Mouse (Mus musculus) ovary, postnatal 14 days (tissue): ENCODE measurements around the gene Lmcd1.
A peak's percentile ranks its signal among the peaks of the same experiment; 100 is the strongest.
"Not testable (repeated sequence)": the region's sequence is repeated elsewhere in the genome, so short reads cannot be mapped to it uniquely, and the experiment has no call there.

Source experiments
- DNase-seq: peaks from one replicate; pipeline ENCODE4 v3.0.0; 2022; ENCODE audit warnings: low spot score

The Lmcd1 gene

DNA sequence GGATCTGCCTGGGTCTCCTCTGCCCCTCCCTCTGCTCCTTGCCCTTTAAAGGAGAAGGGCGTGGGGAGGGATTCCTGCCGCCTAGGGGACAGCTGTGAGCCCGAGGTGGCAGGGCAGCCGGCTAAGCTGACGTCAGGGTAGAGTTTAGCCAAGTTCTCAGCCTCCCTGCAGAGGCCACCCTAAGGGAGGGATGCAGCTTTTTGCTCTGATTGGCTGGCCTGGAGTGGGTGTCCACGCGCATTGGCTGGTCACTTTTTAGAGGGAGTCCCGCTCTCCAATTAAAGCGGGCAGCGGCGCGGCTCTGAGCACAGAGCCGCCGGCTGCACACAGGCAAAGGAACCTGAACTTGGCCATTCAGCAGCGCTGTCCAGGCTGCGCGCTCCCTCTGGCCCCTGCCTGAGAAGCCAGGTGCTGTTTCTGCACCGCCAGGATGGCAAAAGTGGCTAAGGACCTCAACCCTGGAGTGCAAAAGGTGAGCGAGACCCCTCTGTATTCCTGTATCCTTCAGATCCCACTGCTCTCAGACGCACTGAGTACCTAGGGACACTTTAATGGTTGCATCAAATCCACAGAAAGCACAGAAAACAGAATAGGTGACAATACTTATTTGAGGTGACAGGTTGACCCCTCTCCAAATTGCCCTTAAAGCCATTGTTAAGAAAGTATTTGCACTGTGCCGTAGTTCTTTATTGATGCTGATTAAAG lies at the start of gene Lmcd1:
Lmcd1 (plus strand) TSS at position 258 of the 705 bp plus-strand sequence.
- DNase-seq: peak; percentile 63

DNA sequence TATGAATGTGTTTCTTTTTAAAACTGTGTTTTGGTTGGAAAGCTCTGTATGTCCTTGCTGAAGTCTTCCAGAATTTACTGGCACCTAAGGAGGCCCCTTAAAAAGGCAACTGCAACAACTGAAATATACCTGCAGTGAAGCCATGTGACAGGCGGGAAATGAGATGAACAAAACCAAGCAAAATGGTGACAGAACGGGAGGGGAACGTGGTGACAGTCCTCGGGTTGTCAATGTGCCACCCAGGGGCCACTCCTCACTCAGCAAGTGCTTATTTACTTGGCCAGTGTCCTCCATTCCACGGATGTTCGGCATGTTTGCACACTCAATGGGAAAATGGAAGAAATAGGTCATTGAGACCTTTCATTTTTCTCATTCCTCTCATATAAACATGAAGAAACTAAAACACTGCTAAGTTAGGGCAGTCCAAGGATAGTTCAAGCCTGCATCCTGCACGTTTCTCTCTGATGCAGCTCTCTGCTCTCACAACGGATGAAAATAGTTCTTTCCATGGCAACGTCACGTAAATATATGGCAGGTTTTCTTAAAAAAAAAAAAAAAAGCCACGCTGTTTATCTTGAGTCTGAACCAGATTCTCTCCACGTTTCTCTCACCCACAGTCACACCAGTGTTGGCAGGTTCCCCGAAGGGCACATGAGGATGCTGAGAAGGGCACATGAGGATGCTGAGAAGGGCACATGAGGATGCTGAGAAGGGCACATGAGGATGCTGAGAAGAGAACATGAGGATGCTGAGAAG lies 49.5 kb upstream of the Lmcd1 start:
- no peak for DNase-seq

DNA sequence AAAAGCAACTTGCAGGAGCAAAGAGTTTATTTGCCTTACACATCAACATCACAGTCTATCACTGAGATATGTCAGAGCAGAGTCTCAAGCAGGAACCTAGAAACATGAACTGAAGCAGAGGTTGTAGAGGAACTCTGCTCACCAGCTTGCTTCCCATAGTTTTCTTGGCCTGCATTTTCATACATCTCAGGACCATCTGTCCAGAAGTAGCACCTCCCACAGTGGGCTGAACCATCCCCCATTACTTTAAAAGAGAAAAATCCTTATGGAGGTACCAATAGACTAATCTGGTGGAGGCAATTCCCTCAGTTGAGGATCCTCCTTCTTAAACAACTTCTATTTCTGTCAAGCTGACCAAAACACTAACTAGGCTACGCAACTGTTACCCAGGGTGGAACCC lies 36.8 kb upstream of the Lmcd1 start:
- no peak for DNase-seq

DNA sequence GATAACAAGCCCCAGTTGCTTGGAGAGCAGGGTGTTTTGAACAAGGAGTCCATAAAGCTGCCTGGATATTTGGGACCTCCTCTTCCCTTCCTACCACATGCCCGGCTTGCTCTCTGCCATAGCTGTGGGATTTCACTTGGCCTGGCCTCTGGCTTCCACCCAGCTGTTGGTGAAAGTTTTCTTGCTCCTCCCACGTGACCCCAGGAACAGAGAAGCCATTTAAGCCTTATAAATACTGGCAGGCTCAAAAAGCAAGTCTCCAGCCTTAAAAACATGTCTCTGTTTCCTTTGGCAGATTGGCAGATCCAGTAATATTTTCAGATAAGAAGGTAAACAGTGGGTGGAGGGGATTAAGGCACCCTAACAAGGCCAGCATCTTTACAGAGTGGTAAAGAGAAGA lies 31.3 kb upstream of the Lmcd1 start:
- no peak for DNase-seq

DNA sequence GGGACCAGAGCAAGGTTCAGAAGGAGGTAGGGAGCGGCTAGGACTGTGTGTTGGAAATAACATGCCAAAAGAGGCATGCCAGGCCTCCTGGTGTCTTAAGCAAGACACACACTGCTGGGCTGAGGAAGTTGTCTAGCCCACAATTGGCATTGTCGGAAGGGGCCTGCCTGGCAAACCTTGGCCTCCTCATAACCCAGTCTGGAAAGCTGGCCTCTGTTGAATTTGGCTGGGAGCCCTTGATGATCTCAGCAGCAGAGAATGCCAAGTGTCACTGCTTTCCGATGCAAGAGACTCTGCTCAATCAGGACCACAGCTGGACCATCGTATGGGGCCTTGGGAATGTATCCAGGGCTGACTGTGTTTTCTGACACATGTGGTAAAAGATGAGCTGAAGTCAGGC lies 27.9 kb upstream of the Lmcd1 start:
- DNase-seq: peak; percentile 52

DNA sequence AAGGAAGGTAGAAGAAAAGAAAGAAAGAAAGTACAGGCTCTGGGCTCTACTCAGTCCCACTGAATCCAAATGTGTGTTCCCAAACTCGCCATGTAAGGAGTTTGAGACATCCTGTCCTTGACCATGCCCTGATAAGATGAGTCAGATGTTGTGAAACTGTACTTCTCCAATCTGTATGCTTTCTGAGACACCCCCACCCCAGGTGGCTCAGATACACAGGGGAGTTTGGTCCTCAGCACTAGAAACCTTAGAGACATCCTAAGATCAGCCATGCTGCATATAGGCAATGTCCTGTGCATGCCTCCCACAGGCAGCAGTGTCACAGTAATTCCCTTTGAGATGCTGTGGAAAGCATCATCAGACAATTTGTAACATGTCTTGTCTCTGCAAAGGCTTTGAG lies 26.9 kb upstream of the Lmcd1 start:
- no peak for DNase-seq

DNA sequence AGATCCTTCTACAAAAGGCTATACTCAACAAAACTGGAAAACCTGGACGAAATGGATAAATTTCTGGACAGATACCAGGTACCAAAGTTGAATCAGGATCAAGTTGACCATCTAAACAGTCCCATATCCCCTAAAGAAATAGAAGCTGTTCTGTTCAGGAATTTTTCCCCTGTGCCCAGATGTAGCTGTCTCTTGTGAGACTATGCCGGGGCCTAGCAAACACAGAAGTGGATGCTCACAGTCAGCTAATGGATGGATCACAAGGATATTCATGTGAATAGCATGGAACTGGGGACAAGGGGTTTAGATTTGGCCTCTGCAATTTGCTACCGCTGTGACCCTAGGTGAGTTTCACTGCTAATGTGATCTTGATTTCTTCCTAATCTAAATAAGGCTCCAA lies 19.6 kb upstream of the Lmcd1 start:
- DNase-seq: not testable (repeated sequence)

DNA sequence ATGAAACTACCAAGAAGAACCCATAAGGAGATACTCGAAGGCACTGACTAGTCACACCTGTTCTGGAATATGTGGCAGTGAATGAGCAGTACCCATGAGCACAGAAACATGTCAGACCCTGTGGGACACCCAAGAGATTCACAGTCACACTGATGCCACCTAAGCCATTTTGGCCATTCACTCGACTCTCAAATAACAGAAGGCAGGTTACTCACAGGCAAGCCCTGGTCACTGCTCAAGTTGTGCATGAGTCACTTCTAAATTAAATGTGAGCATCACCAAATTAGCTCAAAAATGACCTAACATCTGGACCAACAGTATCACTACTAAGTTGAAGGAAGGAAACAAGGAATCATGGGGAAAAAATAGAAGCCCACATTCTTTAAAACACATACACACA lies 18.6 kb upstream of the Lmcd1 start:
- no peak for DNase-seq

DNA sequence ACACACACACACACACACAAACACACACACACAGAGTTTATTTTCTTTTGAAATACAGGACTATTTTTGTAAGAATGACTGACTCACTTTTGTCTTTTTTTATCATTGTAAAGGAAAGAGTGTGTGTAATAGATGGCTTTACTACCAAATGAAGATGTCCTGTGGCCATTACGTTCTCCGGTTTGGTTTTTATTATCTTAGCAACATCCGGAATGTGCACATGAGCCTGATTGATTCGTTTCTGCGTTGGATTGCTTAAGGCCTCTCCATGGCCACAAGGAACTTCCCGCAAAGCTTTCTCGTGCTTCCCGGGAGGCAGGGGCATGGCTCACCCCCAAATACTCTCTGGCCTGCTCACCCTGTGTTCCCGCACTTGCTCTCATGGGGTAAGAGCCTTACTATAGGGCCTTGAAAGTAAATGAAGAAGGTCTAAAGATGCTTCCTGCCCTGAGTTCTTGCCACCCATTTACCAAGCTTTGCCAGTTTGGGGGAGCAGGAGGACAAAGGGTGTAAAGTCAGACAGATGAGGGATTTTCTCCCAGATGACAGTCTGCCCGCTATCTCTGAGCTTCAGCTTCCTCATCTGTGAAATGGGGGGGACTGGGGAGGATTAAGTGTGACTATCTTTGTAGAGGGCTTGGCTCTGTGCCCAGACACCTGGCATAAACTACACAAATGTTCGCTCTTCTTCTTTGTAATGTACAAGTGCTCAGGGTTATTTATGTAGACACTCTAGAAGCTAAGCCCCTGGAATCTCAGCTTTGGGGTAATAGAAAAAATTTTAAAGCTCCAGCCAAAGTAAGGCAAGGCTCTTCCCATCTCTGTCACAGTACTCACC lies 18.0 kb upstream of the Lmcd1 start:
- no peak for DNase-seq

DNA sequence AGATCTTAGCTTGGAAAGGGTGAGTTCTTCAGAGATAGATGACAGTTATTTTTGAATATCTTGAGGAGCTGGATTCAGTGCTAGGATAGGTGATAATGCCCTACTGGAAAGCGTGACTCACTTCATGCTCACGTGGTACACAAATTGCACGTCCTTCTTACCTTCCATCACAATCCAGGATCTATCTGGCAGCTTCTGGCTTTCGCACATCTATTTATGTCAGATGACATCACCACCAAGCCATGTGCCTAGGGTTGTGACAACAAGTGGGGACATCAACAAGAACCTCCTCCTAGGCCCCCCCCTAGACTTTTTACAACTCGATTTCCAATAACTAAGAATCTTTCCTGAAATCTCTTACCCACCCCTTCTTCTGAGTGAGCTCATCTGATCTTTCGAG lies 17.0 kb upstream of the Lmcd1 start:
- no peak for DNase-seq

DNA sequence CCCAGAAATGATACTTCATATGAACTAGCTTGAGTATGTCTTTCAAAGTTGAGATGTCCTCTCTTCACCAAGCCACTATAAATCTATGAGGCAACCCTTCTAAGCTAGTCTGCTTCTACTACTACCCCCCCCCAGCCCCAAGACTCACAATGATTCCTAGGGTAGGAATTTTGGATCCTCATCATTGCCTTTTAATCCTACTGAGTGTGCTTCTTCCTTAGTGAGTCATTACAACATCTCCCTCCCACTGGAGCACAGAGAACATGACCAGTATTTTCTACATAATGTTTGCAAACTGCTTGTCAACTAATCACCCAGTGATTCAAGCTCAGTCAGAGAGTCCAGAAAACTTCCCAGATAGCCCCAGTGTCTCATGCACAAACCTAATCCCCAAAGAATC lies 12.5 kb upstream of the Lmcd1 start:
- no peak for DNase-seq

DNA sequence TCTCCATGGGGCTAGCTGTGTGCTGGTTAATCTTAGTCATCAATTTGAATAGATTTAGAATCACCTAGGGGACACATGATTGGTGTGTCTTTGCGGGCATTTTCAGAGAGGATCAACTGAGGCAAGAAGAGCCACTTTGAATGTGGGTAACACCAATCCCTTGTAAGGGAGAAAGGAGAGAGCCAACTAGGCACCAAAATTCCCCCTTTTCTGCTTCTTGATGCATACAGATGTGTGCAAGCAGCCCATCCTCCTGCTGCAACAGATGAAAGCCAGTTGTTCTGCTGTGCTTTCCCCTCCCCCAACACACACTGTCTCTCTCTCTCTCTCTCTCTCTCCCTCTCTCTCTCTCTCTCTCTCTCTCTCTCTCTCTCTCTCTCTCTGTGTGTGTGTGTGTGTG lies 9.2 kb upstream of the Lmcd1 start:
- DNase-seq: no peak

DNA sequence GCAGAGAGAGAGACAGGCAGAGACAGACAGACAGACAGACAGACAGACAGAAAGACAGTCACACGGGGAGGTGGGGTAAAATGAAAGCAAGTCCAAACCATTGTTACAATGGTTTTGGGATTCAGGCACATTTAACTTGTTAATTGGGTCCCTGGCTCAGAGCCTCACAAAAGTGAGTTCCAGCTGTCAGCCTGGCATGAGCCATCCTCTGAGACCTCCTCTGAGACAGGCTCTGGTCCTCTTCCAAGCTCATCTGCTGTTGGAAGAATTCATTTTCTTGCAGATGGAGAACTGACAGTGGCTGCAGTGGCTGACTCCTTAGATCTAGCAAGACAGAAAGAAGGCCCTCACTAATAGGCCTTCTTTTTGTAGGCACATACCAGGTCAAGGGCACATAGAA lies 6.9 kb upstream of the Lmcd1 start:
- no peak for DNase-seq

DNA sequence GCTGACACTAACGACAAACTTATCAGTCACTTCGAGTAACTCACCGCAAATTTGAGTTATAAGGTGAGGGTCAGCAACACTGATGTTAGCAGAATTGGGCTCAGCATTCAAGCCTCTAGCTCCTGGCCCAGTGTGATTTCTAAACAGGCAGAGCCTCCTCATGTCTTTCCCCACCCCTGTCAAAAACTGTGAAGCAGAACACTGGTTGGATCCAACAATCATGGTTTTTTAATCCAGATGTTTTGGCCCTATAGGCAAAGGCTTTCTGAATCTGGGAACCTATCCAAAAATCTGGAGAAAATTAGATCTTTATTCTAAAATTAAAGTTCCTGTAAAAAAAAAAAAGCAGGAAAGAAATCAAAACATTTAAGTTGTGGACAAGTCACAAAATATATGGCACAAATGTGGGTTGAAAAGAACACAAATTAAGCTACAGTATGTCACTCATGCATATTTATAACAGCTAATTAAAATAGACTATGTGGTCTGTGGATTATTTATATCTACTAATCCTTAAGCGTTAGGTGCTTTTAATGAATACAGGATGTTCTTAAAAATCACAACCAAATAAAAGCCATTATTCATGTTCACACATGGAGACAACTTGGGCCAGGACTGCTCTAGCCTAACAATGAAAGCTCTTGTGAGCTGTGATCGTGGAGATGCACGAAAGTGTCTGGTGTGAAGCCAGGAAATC lies 5.7 kb upstream of the Lmcd1 start:
- DNase-seq: no peak

DNA sequence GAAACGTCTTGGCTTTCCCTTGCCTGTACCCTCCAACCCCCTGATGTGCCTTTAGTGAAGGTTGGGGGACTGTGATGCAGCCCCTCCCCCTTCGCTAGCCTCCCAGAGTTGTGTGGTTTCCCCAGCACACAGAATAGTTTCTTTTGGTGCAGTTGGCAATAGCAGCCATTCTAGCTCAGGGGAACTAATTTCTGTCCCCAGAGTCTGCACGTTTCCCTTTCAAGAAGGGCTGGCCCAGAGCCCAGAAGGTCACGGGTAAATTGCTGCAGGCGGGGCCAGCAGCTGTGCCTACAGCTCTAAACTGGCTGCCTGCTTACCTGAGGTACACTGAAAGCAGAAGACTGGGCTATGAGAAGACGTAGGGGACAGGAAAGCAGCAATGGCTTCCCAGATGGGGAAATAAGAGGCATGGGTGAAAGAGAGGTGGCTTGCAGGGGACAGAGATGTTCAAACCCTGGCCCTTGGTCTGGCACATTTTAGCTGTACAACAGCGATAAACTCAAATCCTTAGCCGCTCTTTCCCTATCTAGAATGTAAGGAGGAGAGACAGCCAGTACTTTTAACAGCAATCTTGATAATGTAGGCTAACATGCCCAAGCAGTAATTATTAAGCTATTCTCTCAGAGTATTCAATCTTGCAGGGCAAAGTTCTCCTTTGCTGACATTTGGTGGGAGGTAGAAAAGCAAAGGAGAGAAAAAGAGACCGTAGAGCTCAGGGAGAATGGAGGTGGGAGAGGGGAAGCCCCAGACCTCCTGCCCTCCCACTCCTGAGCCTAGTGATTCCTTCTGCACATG lies 900 bp downstream of the Lmcd1 start:
- DNase-seq: peak; percentile 55

DNA sequence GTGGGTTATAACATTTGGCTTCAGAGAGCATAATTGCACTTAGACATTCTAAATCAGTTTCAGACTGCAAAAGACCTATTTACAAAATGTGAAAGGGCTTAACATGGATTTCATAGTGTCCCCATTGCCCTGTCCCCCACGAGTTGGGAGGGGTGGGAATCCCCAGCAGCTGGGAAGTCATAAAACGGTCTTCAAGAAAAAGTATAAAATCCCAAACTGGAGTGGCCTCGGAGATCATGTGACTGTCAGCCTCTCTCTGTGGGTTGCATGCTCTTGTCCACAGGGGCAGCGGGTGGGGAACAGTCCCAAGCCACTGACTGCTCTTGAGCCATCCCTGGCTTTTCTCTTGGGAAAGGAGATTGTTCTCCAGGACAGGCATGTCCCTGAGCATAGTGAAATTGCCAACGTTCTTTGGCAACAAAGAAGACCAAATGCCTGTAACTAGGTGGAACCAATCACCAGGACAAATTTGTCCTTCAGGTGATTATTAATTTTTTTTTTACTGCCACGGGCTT lies 2.2 kb downstream of the Lmcd1 start:
- no peak for DNase-seq

DNA sequence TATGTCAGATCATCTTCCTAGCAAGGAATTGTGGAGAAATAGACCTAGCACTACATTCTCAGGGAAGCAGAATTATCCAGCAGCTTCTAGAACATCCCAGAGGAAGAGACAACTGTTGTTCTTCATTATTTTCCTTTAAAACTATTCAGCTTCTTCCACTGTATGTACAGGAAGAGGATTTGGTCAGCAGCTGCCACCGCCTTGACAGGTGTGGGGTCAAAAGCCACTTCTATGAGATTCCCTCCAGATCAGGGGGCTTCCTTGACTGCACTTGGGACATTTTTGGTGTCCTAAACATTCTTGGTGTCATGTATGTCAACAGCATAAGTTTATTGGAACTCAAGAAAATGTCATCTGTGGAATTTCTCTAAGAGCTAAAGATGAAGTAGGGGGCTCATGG lies 5.2 kb downstream of the Lmcd1 start:
- DNase-seq: no peak

DNA sequence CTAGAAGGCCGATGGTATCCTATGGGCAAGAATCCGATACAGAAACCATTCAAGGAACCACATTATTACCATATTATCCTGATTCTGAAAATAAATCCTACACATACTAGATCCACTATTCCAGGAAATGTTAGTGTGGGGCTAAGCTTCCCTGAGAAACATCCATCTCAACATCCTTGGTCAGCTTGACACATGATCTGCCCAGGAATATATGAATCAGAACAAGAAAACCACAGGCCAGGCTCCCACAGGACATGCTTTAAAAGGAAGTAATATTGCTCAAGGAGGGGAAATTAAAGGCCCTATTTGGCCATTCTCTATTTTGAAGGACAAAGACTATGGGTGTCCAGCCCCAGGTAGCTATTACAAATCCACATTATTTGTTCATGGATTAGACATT lies 6.6 kb downstream of the Lmcd1 start:
- no peak for DNase-seq

DNA sequence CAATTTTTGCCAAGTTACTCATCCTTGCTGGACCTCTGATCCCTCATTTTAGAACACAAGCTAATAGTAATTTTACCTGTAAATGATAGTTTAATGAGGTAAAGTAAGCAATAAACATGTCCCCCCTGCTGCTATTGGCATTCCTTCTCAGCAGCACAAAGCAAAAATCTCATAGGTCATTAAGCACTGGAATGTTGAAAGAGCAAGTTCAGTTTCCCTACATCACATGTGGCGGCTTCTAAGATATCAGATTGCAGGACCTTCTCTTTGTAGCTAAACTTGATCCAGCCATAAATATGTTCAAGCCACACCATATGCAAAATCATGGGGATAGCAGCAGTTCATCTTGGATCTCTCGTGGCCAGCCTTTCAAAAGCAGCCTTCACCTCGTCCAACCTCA lies 7.4 kb downstream of the Lmcd1 start:
- no peak for DNase-seq

DNA sequence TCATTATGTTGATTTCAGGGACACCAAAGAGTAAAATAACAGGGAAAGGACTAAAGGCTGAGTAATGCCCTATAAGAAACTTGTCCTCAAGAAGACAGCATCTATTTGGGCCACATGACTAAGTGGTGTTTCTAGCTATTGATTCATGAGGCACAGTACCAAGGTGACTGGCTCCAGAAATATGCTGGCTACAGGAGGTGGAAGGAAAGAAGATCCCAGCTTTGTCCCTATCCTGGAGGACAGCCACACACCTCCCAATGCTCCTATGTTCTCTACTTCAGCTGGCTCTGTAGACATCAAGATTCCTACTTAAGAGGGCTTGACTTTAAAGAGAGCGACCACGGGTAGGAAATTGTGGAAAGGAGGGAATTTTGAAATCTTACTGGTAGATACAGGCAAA lies 8.4 kb downstream of the Lmcd1 start:
- DNase-seq: no peak

DNA sequence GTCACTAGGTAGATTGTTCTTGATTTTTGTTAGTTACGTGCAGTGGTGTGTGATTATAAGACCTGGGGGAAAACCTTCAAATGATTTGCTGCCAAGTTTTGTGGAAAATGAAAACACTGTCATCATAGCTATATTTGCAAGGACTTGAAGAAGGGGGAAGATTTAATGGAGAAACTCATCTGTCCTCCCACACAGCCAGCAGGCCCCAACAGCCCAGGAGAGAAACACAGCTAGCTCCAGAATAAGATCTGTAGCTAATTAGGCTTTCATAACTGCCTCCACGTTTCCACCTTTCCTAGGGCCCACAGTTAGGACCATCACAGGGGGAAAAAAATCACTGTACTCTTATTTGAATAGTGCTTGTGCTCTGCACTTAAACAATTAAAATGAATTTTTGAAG lies 10.5 kb downstream of the Lmcd1 start:
- no peak for DNase-seq
